Mouse (Mus musculus) neural tube, embryonic 14.5 days (tissue): ENCODE measurements around the gene Gm49325. TPM values are rescaled to one million over a fixed set of nuclear protein-coding genes. Genes with fewer than 3 reads are reported as not detected.

ENCODE experiments used
- ATAC-seq: fragments of 200-750 bp; cut with Nextera tagmentation; 2 replicates; pipeline ENCODE4 v1.8.0; 2017; ENCODE audit warnings: low read depth, mild to moderate bottlenecking, moderate TSS enrichment, moderate library complexity
- H3K27ac ChIP-seq: fragments of 300-500 bp; sonication (generic); 2 replicates; pipeline ENCODE4 v1.5.1; 2014; ENCODE audit warnings: low read depth, mild to moderate bottlenecking, control low read depth, low read length, moderate library complexity, mixed read lengths
- H3K27me3 ChIP-seq: fragments of 300-500 bp; sonication (generic); 2 replicates; pipeline ENCODE4 v1.6.1; 2014; ENCODE audit warnings: low read length; ENCODE audit not compliant: control insufficient read depth, insufficient read depth
- H3K36me3 ChIP-seq: fragments of 300-500 bp; sonication (generic); 2 replicates; pipeline ENCODE4 v1.6.1; 2014; ENCODE audit warnings: low read length, mixed read lengths; ENCODE audit not compliant: control insufficient read depth, insufficient read depth
- H3K4me1 ChIP-seq: fragments of 300-500 bp; sonication (generic); 2 replicates; pipeline ENCODE4 v1.6.1; 2014; ENCODE audit warnings: low read length; ENCODE audit not compliant: control insufficient read depth, insufficient read depth
- H3K4me2 ChIP-seq: fragments of 300-500 bp; sonication (generic); 2 replicates; pipeline ENCODE4 v1.6.1; 2014; ENCODE audit warnings: mild to moderate bottlenecking, low read depth, low read length, control low read depth
- H3K4me3 ChIP-seq: fragments of 300-500 bp; sonication (generic); 2 replicates; pipeline ENCODE4 v1.5.1; 2014; ENCODE audit warnings: low read depth, low read length, control low read depth, mixed read lengths
- H3K9ac ChIP-seq: fragments of 300-500 bp; sonication (generic); replicated peaks from 2 replicates; pipeline ENCODE4 v1.6.1; 2014; ENCODE audit warnings: low read depth, mild to moderate bottlenecking, control low read depth, low read length, mixed read lengths
- H3K9me3 ChIP-seq: fragments of 300-500 bp; sonication (generic); 2 replicates; pipeline ENCODE4 v1.6.1; 2016; ENCODE audit warnings: low read length; ENCODE audit not compliant: control insufficient read depth
- WGBS: fragments of 180-500 bp; shearing (Covaris S2); extraction: QIAGEN DNeasy Blood & Tissue Kit; methylation state at CpG from one replicate; pipeline ENCODE4 v1.1.7; 2014; 5-methylcytosine and 5-hydroxymethylcytosine counted together
- polyA plus RNA-seq: library from polyadenylated mRNA; unstranded; fragments of >200 nt; fragmentation: Nextera tagmentation; extraction: Ambion mirVana; gene quantifications from 2 replicates; pipeline ENCODE4 v1.2.1, GENCODE M21; 2014

The Gm49325 gene
- polyA plus RNA-seq, 1 experiment from 2014 or later, result 2.7 TPM

- Histone ChIP-seq H3K36me3 (no peaks in the 10 kb centered on the region), H3K4me3 (no peak overlapping the region), H3K4me2 (no peak overlapping the region), H3K4me1 (no peaks in the 10 kb centered on the region), H3K27me3 (no peaks in the 10 kb centered on the region), H3K9ac (no peak overlapping the region), H3K27ac (no peak overlapping the region), H3K9me3 (no peaks in the 10 kb centered on the region)
- WGBS, result 52% methylated on average over 6 of the region's 6 CpGs
- no peak for ATAC-seq
Measured at GRCm38 (mm10) chr10:77569973-77570658, 35.9 kb upstream of the Gm49325 start.

GRCm38 (mm10) chr10:77572225-77572624 lies 33.8 kb upstream of the Gm49325 start:
- no peak for ATAC-seq
- Histone ChIP-seq H3K36me3 (no peaks in the 10 kb centered on the region), H3K4me1 (no peaks in the 10 kb centered on the region), H3K27me3 (no peaks in the 10 kb centered on the region), H3K4me2 (no peak overlapping the region), H3K9me3 (no peaks in the 10 kb centered on the region), H3K9ac (no peak overlapping the region), H3K4me3 (no peak overlapping the region), H3K27ac (no peak overlapping the region)
- 42% methylated on average over 3 of the region's 3 CpGs for WGBS

- Histone ChIP-seq H3K27ac (no peak overlapping the region), H3K4me1 (no peaks in the 10 kb centered on the region), H3K4me3 (no peak overlapping the region), H3K4me2 (no peak overlapping the region), H3K27me3 (no peaks in the 10 kb centered on the region), H3K36me3 (no peaks in the 10 kb centered on the region), H3K9ac (no peak overlapping the region), H3K9me3 (no peaks in the 10 kb centered on the region)
- no peak for ATAC-seq
- WGBS, result 96% methylated on average over 1 of the region's 1 CpGs
Measured at GRCm38 (mm10) chr10:77573162-77573561, 32.8 kb upstream of the Gm49325 start.

DNA sequence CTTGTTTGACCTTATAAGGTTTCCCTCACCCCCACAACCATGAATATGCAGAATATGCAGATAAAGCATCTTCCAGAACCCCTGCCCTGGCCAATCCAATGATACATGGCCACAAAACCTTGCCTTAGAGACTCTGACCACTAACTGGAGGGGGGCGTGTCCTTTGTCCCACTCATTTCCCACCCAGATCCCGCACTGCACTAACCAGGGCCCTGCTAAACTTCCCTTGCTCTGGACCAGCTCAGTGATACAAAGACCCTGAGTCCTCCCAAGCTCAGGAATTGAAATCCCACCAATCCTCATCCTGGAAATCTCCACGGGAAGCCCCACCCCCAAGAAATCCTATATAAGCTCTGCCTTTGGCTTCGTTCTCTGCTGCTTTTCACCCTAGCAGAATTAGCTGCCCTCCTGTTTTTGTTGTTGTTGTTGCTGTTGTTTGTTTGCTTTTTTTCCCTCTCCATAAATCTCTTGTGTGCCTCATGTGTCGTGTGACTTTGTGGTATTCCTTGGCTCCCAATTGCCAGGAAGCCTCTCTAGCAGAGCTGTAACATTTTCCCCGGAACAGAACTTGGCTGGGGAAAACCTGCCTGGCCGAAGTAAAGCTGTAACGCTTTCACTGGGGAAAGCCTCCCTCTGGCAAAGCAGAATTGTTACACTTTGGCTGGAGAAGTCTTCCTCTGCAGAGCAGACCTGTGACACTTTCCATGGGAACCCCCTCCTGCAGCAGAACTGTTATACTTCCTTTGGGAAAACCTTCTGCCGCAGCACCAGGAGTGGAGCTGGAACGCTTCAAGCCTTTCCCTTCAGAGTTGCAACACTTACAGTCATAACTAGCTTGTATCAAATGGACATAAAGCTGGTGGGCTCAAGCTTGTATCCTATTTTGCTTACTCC lies 25.7 kb upstream of the Gm49325 start:
- H3K4me2 ChIP-seq, result no peak overlapping the region
- H3K27ac ChIP-seq, result no peak overlapping the region
- H3K4me3 ChIP-seq, result no peak overlapping the region
- H3K9me3 ChIP-seq, result no peaks in the 10 kb centered on the region
- no peaks in the 10 kb centered on the region for H3K36me3 ChIP-seq
- peaks cover 12% of the 10 kb centered on the region; the same call in 1 of the 2 replicates for H3K4me1 ChIP-seq
- ATAC-seq, result no peak
- 66% methylated on average over 10 of the region's 10 CpGs for WGBS
- H3K9ac ChIP-seq, result no peak overlapping the region
- no peaks in the 10 kb centered on the region for H3K27me3 ChIP-seq

GRCm38 (mm10) chr10:77581023-77581407 lies 25.0 kb upstream of the Gm49325 start:
- Histone ChIP-seq H3K9ac (peak overlapping the region; percentile 80), H3K27ac (peak overlapping the region; percentile 71), H3K27me3 (no peaks in the 10 kb centered on the region), H3K9me3 (no peaks in the 10 kb centered on the region), H3K4me3 (peak overlapping the region; percentile 85), H3K4me1 (peaks cover 12% of the 10 kb centered on the region; the same call in 1 of the 2 replicates), H3K36me3 (no peaks in the 10 kb centered on the region), H3K4me2 (peak overlapping the region; percentile 45)
- WGBS, result 7% methylated on average over 8 of the region's 8 CpGs
- peak; percentile 13; the same call in 1 of the 2 replicates for ATAC-seq

- H3K27ac ChIP-seq, result peak within 1 kb of the TSS; percentile 71
- H3K4me3 ChIP-seq, result peak within 1 kb of the TSS; percentile 85
- H3K9me3 ChIP-seq, result no peaks in the 10 kb centered on the region
- under 1% methylated on average over 64 of the region's 64 CpGs for WGBS
- peak within 1 kb of the TSS; percentile 80 for H3K9ac ChIP-seq
- peak; percentile 96 for ATAC-seq
- peak within 1 kb of the TSS; percentile 62 for H3K4me2 ChIP-seq
- no peaks in the 10 kb centered on the region for H3K27me3 ChIP-seq
- no peaks in the 10 kb centered on the region for H3K36me3 ChIP-seq
- peaks cover 12% of the 10 kb centered on the region; the same call in 1 of the 2 replicates for H3K4me1 ChIP-seq
Measured at GRCm38 (mm10) chr10:77581408-77582284, 24.4 kb upstream of the Gm49325 start, which contains the start of gene Pttg1ip. TSS of gene Pttg1ip (plus strand) at chr10:77581720.

- Histone ChIP-seq H3K4me2 (peak overlapping the region; percentile 62), H3K9ac (peak overlapping the region; percentile 80), H3K9me3 (no peaks in the 10 kb centered on the region), H3K27me3 (no peaks in the 10 kb centered on the region), H3K4me1 (peaks cover 12% of the 10 kb centered on the region; the same call in 1 of the 2 replicates), H3K27ac (no peak overlapping the region), H3K4me3 (peak overlapping the region; percentile 85), H3K36me3 (no peaks in the 10 kb centered on the region)
- WGBS, result 13% methylated on average over 8 of the region's 8 CpGs
- no peak for ATAC-seq
Measured at GRCm38 (mm10) chr10:77582285-77582618, 23.7 kb upstream of the Gm49325 start.

GRCm38 (mm10) chr10:77583795-77584422 lies 22.1 kb upstream of the Gm49325 start:
- Histone ChIP-seq H3K4me2 (no peak overlapping the region), H3K4me3 (no peak overlapping the region), H3K27me3 (no peaks in the 10 kb centered on the region), H3K9ac (no peak overlapping the region), H3K27ac (no peak overlapping the region), H3K9me3 (no peaks in the 10 kb centered on the region), H3K36me3 (peaks cover 3% of the 10 kb centered on the region; the same call in 1 of the 2 replicates), H3K4me1 (peaks cover 12% of the 10 kb centered on the region; the same call in 1 of the 2 replicates)
- ATAC-seq, result no peak
- 80% methylated on average over 10 of the region's 10 CpGs for WGBS
